Mouse (Mus musculus) adrenal gland, postnatal 4 days (tissue): Measurements from ENCODE around the gene Chrnb4. TPM values are rescaled to one million over a fixed set of nuclear protein-coding genes. Genes with fewer than 3 reads are reported as not detected.

ENCODE experiments used
- DNase-seq, 2 experiments: peaks; one replicate each; pipeline ENCODE4 v3.0.0; 2021 to 2022; ENCODE audit warnings: low spot score in 2 of 2, mixed read lengths in 2 of 2
- long read RNA-seq, 2 experiments: library from polyadenylated mRNA; stranded (forward); transcript quantifications; one replicate each; pipeline ENCODE4 v2.0.0; 2021
- total RNA-seq, 2 experiments: library from RNA; stranded (reverse); gene quantifications; 2 replicates each; pipeline ENCODE4 v1.2.3; 2021

Chrnb4 gene
- 10 to 100 TPM in 1 of 2 experiments, 1 to 10 TPM in 1; 7.9 to 11.5 TPM for total RNA-seq
- long read RNA-seq, experiment 1, partial matches to known transcripts, result 0 of 7 reads
- long read RNA-seq, experiment 1, other reads (novel, unspliced or antisense), result 3 of 7 reads
- long read RNA-seq, experiment 2, transcript Chrnb4-201 (6 exons, 3,723 nt), result major isoform, 9 of 12 reads
- long read RNA-seq, experiment 2, partial matches to known transcripts, result 2 of 12 reads
- long read RNA-seq, experiment 2, other reads (novel, unspliced or antisense), result 1 of 12 reads

GRCm38 (mm10) chr9:55048211-55048880, at the start of gene Chrnb4:
Gene Chrnb4, minus strand, starts transcription at chr9:55048779.
- no peak for DNase-seq

- DNase-seq, result no peak
These were observed 48.3 kb upstream of the Chrnb4 start for GRCm38 (mm10) chr9:55096870-55097269.

- no peak for DNase-seq
These were observed 47.5 kb upstream of the Chrnb4 start for GRCm38 (mm10) chr9:55096033-55096432.

GRCm38 (mm10) chr9:55090141-55090540, 41.6 kb upstream of the Chrnb4 start:
- DNase-seq, result no peak

- no peak for DNase-seq
These were observed 40.6 kb upstream of the Chrnb4 start for GRCm38 (mm10) chr9:55089226-55089625.

- no peak for DNase-seq
These were observed 34.8 kb upstream of the Chrnb4 start for GRCm38 (mm10) chr9:55083154-55083913.

GRCm38 (mm10) chr9:55067965-55068265, 19.3 kb upstream of the Chrnb4 start:
- DNase-seq, result no peak

- DNase-seq, result no peak
These were observed 18.8 kb upstream of the Chrnb4 start for GRCm38 (mm10) chr9:55067260-55067964.

GRCm38 (mm10) chr9:55065241-55065640, 16.7 kb upstream of the Chrnb4 start:
- DNase-seq, result no peak

GRCm38 (mm10) chr9:55058067-55058466, 9.5 kb upstream of the Chrnb4 start:
- no peak for DNase-seq

- DNase-seq, result no peak
These were observed 6.9 kb upstream of the Chrnb4 start for GRCm38 (mm10) chr9:55055386-55055930.

GRCm38 (mm10) chr9:55046764-55047163, 1.8 kb downstream of the Chrnb4 start:
- no peak for DNase-seq

GRCm38 (mm10) chr9:55045001-55045400, 3.6 kb downstream of the Chrnb4 start:
- DNase-seq, result no peak

- no peak for DNase-seq
These were observed 4.9 kb downstream of the Chrnb4 start for GRCm38 (mm10) chr9:55043688-55044087.

- no peak for DNase-seq
These were observed 7.2 kb downstream of the Chrnb4 start for GRCm38 (mm10) chr9:55041389-55041788.

GRCm38 (mm10) chr9:55039983-55040382, 8.6 kb downstream of the Chrnb4 start:
- no peak for DNase-seq

- DNase-seq, result no peak
These were observed 9.6 kb downstream of the Chrnb4 start for GRCm38 (mm10) chr9:55038948-55039347.

- DNase-seq, result no peak
These were observed 17.0 kb downstream of the Chrnb4 start for GRCm38 (mm10) chr9:55031435-55032167.

GRCm38 (mm10) chr9:55026275-55026663, 22.3 kb downstream of the Chrnb4 start, which contains the start of gene Chrna3:
Gene Chrna3, minus strand, starts transcription at chr9:55026562.
- no peak for DNase-seq

GRCm38 (mm10) chr9:55025534-55026274, 22.9 kb downstream of the Chrnb4 start:
- DNase-seq, result no peak
